Mouse (Mus musculus) MEL (cell line): ENCODE results near the gene Ruvbl1. TPM values are rescaled to one million over a fixed set of nuclear protein-coding genes. Genes with fewer than 3 reads are reported as not detected.

Experiments
- DNase-seq: peaks from one replicate; pipeline ENCODE4 v3.0.0; 2011; ENCODE audit warnings: low read depth, low spot score
- H3K27ac ChIP-seq: 2 replicates; pipeline ENCODE4 v1.5.1; 2012; ENCODE audit warnings: low read depth, mild to moderate bottlenecking, control low read depth, low read length, moderate library complexity; ENCODE audit not compliant: control insufficient read depth
- H3K27me3 ChIP-seq, 2 experiments: fragments of 150-350 bp in 1 of 2; sonication (generic) in 1 of 2; 2 replicates each; pipeline ENCODE4 v1.6.1; 2012; ENCODE audit warnings: low read length in 2 of 2, mild to moderate bottlenecking in 2 of 2, improper control_type of control experiment in 1 of 2, moderate library complexity in 1 of 2; ENCODE audit not compliant: insufficient read depth in 2 of 2, control insufficient read depth in 1 of 2
- H3K36me3 ChIP-seq, 2 experiments: 2 replicates each; pipeline ENCODE4 v1.6.1; 2012 to 2014; ENCODE audit warnings: low read length in 2 of 2, improper control_type of control experiment in 1 of 2, inconsistent platforms in 1 of 2, mild to moderate bottlenecking in 1 of 2; ENCODE audit not compliant: insufficient read depth in 2 of 2, control insufficient read depth in 1 of 2
- H3K4me1 ChIP-seq, 2 experiments: fragments of 150-350 bp in 1 of 2; sonication (generic) in 1 of 2; 2 replicates each; pipeline ENCODE4 v1.6.1; 2012; ENCODE audit warnings: low read length in 2 of 2, improper control_type of control experiment in 1 of 2, mild to moderate bottlenecking in 1 of 2; ENCODE audit not compliant: insufficient read depth in 2 of 2, control insufficient read depth in 1 of 2
- H3K4me3 ChIP-seq, 2 experiments: fragments of 150-350 bp in 1 of 2; sonication (generic) in 1 of 2; 2 replicates each; pipeline ENCODE4 v1.5.1; 2012; ENCODE audit warnings: low read depth in 2 of 2, low read length in 2 of 2, mild to moderate bottlenecking in 2 of 2, moderate library complexity in 2 of 2, control low read depth in 1 of 2, improper control_type of control experiment in 1 of 2; ENCODE audit not compliant: control insufficient read depth in 1 of 2, insufficient read depth in 1 of 2
- H3K79me2 ChIP-seq: 2 replicates; pipeline ENCODE4 v1.6.1; 2012; ENCODE audit warnings: mild to moderate bottlenecking, low read length, moderate library complexity; ENCODE audit not compliant: control insufficient read depth, poor library complexity, insufficient read depth
- H3K9ac ChIP-seq: 2 replicates; pipeline ENCODE4 v1.6.1; 2012; ENCODE audit warnings: low read depth, mild to moderate bottlenecking, control low read depth, low read length, moderate library complexity; ENCODE audit not compliant: control insufficient read depth, poor library complexity, severe bottlenecking
- H3K9me3 ChIP-seq: fragments of 150-350 bp; sonication (generic); replicated peaks from 2 replicates; pipeline ENCODE4 v1.6.1; 2012; ENCODE audit warnings: mild to moderate bottlenecking, low read length, improper control_type of control experiment, moderate library complexity; ENCODE audit not compliant: insufficient read depth
- BHLHE40 ChIP-seq: IDR thresholded peaks from 2 replicates; pipeline ENCODE4 v1.6.1; 2012; ENCODE audit warnings: low read depth, mild to moderate bottlenecking, inconsistent platforms, low read length, improper control_type of control experiment, borderline replicate concordance
- CHD1 ChIP-seq: IDR thresholded peaks from 2 replicates; pipeline ENCODE4 v1.6.1; 2012; ENCODE audit warnings: low read depth, mild to moderate bottlenecking, inconsistent platforms, low read length, improper control_type of control experiment
- CHD2 ChIP-seq: IDR thresholded peaks from 2 replicates; pipeline ENCODE4 v1.6.1; 2011; ENCODE audit warnings: low read length, improper control_type of control experiment
- CTCF ChIP-seq, 3 experiments: IDR thresholded peaks in 2 of 3; conservative IDR thresholded peaks in 1 of 3; 2 replicates each; pipeline ENCODE4 v1.5.1; 2011 to 2012; ENCODE audit warnings: low read length in 3 of 3, low read depth in 2 of 3, mild to moderate bottlenecking in 2 of 3, improper control_type of control experiment in 1 of 3, inconsistent platforms in 1 of 3, mixed read lengths in 1 of 3, moderate library complexity in 1 of 3; ENCODE audit not compliant: control insufficient read depth in 1 of 3, insufficient read depth in 1 of 3, poor library complexity in 1 of 3, severe bottlenecking in 1 of 3
- EP300 ChIP-seq, 2 experiments: IDR thresholded peaks; 2 replicates each; pipeline ENCODE4 v1.6.1; 2011; ENCODE audit warnings: improper control_type of control experiment in 2 of 2, low read length in 2 of 2, low read depth in 1 of 2, mild to moderate bottlenecking in 1 of 2
- ETS1 ChIP-seq: IDR thresholded peaks from 2 replicates; pipeline ENCODE4 v1.6.1; 2012; ENCODE audit warnings: low read depth, mild to moderate bottlenecking, inconsistent platforms, low read length, improper control_type of control experiment, moderate library complexity
- GABPA ChIP-seq: IDR thresholded peaks from 2 replicates; pipeline ENCODE4 v1.6.1; 2012; ENCODE audit warnings: low read depth, mild to moderate bottlenecking, inconsistent platforms, low read length, improper control_type of control experiment, moderate library complexity
- GATA1 ChIP-seq: IDR thresholded peaks from 2 replicates; pipeline ENCODE4 v1.6.1; 2011; ENCODE audit warnings: low read depth, low read length, improper control_type of control experiment
- HCFC1 ChIP-seq: IDR thresholded peaks from 2 replicates; pipeline ENCODE4 v1.6.1; 2012; ENCODE audit warnings: low read depth, mild to moderate bottlenecking, inconsistent platforms, low read length, improper control_type of control experiment, moderate library complexity
- MAZ ChIP-seq: IDR thresholded peaks from 2 replicates; pipeline ENCODE4 v1.6.1; 2012; ENCODE audit warnings: low read depth, mild to moderate bottlenecking, inconsistent platforms, low read length, improper control_type of control experiment
- MEF2A ChIP-seq: IDR thresholded peaks from 2 replicates; pipeline ENCODE4 v1.6.1; 2014; ENCODE audit warnings: low read depth, mild to moderate bottlenecking, inconsistent platforms, low read length, improper control_type of control experiment; ENCODE audit not compliant: poor library complexity, insufficient replicate concordance, severe bottlenecking; ENCODE audit errors: extremely low read depth
- NELFE ChIP-seq: IDR thresholded peaks from 2 replicates; pipeline ENCODE4 v1.6.1; 2011; ENCODE audit warnings: low read depth, low read length, improper control_type of control experiment
- NRF1 ChIP-seq: IDR thresholded peaks from 2 replicates; pipeline ENCODE4 v1.6.1; 2014; ENCODE audit warnings: low read depth, mild to moderate bottlenecking, inconsistent platforms, low read length, improper control_type of control experiment, moderate library complexity; ENCODE audit not compliant: poor library complexity, insufficient read depth, severe bottlenecking
- POLR2A ChIP-seq, 2 experiments: IDR thresholded peaks; 2 replicates each; pipeline ENCODE4 v1.6.1; 2011 to 2012; ENCODE audit warnings: low read length in 2 of 2, mild to moderate bottlenecking in 2 of 2, control low read depth in 1 of 2, improper control_type of control experiment in 1 of 2, low read depth in 1 of 2, moderate library complexity in 1 of 2; ENCODE audit not compliant: control insufficient read depth in 1 of 2, insufficient read depth in 1 of 2, poor library complexity in 1 of 2
- POLR2AphosphoS2 ChIP-seq: IDR thresholded peaks from 2 replicates; pipeline ENCODE4 v1.6.1; 2011; ENCODE audit warnings: low read length, improper control_type of control experiment
- POLR2AphosphoS5 ChIP-seq: IDR thresholded peaks from 2 replicates; pipeline ENCODE4 v1.6.1; 2012; ENCODE audit warnings: low read depth, borderline replicate concordance, mild to moderate bottlenecking, inconsistent platforms, low read length, moderate library complexity, mixed read lengths
- RAD21 ChIP-seq: IDR thresholded peaks from 2 replicates; pipeline ENCODE4 v1.6.1; 2011; ENCODE audit warnings: mild to moderate bottlenecking, low read depth, low read length, improper control_type of control experiment
- RCOR1 ChIP-seq: IDR thresholded peaks from 2 replicates; pipeline ENCODE4 v1.6.1; 2012; ENCODE audit warnings: low read depth, mild to moderate bottlenecking, inconsistent platforms, low read length, improper control_type of control experiment
- SIN3A ChIP-seq: IDR thresholded peaks from 2 replicates; pipeline ENCODE4 v1.6.1; 2012; ENCODE audit warnings: low read length, improper control_type of control experiment, inconsistent platforms
- SMC3 ChIP-seq: IDR thresholded peaks from 2 replicates; pipeline ENCODE4 v1.6.1; 2011; ENCODE audit warnings: low read depth, low read length, improper control_type of control experiment
- TAL1 ChIP-seq: IDR thresholded peaks from 2 replicates; pipeline ENCODE4 v1.6.1; 2012; ENCODE audit warnings: mild to moderate bottlenecking, inconsistent platforms, low read length, moderate library complexity, mixed read lengths
- TCF12 ChIP-seq: IDR thresholded peaks from 2 replicates; pipeline ENCODE4 v1.6.1; 2014; ENCODE audit warnings: low read depth, mild to moderate bottlenecking, inconsistent platforms, low read length, improper control_type of control experiment, moderate library complexity
- UBTF ChIP-seq: IDR thresholded peaks from 2 replicates; pipeline ENCODE4 v1.6.1; 2012; ENCODE audit warnings: low read depth, mild to moderate bottlenecking, inconsistent platforms, low read length, improper control_type of control experiment, moderate library complexity, borderline replicate concordance; ENCODE audit not compliant: insufficient read depth
- USF1 ChIP-seq: IDR thresholded peaks from 2 replicates; pipeline ENCODE4 v1.6.1; 2014; ENCODE audit warnings: low read depth, mild to moderate bottlenecking, inconsistent platforms, low read length, improper control_type of control experiment, moderate library complexity
- USF2 ChIP-seq, 2 experiments: IDR thresholded peaks; 2 replicates each; pipeline ENCODE4 v1.6.1; 2011 to 2012; ENCODE audit warnings: improper control_type of control experiment in 2 of 2, low read length in 2 of 2, borderline replicate concordance in 1 of 2, inconsistent platforms in 1 of 2, low read depth in 1 of 2, mild to moderate bottlenecking in 1 of 2; ENCODE audit not compliant: insufficient read depth in 1 of 2
- ZC3H11A ChIP-seq: IDR thresholded peaks from 2 replicates; pipeline ENCODE4 v1.6.1; 2012; ENCODE audit warnings: low read depth, mild to moderate bottlenecking, inconsistent platforms, low read length, improper control_type of control experiment
- ZKSCAN1 ChIP-seq: IDR thresholded peaks from 2 replicates; pipeline ENCODE4 v1.6.1; 2012; ENCODE audit warnings: low read depth, mild to moderate bottlenecking, inconsistent platforms, low read length, improper control_type of control experiment, moderate library complexity
- ZMIZ1 ChIP-seq: IDR thresholded peaks from 2 replicates; pipeline ENCODE4 v1.6.1; 2012; ENCODE audit warnings: low read depth, mild to moderate bottlenecking, inconsistent platforms, low read length, improper control_type of control experiment, moderate library complexity
- ZNF384 ChIP-seq: IDR thresholded peaks from 2 replicates; pipeline ENCODE4 v1.6.1; 2012; ENCODE audit warnings: low read depth, mild to moderate bottlenecking, inconsistent platforms, low read length, improper control_type of control experiment
- polyA plus RNA-seq, 2 experiments: library from polyadenylated mRNA; stranded (reverse) in 1 of 2; unstranded in 1 of 2; fragments of >175 nt in 1 of 2; fragments of >200 nt in 1 of 2; gene quantifications; 2 replicates each; pipeline versions ENCODE4 v1.2.1 to v1.2.4; 2012; ENCODE audit warnings: low replicate concordance in 2 of 2, low read depth in 1 of 2; ENCODE audit not compliant: insufficient read length in 2 of 2, insufficient read depth in 1 of 2, missing spikeins in 1 of 2
- total RNA-seq: library from RNA; depleted of rRNA; stranded (reverse); fragments of 300-350 nt; gene quantifications from 2 replicates; pipeline ENCODE4 v1.2.3, GENCODE M21; 2012

The Ruvbl1 gene
- total and polyA plus RNA-seq, 3 experiments: 146 to 238 (median 232) TPM

DNA sequence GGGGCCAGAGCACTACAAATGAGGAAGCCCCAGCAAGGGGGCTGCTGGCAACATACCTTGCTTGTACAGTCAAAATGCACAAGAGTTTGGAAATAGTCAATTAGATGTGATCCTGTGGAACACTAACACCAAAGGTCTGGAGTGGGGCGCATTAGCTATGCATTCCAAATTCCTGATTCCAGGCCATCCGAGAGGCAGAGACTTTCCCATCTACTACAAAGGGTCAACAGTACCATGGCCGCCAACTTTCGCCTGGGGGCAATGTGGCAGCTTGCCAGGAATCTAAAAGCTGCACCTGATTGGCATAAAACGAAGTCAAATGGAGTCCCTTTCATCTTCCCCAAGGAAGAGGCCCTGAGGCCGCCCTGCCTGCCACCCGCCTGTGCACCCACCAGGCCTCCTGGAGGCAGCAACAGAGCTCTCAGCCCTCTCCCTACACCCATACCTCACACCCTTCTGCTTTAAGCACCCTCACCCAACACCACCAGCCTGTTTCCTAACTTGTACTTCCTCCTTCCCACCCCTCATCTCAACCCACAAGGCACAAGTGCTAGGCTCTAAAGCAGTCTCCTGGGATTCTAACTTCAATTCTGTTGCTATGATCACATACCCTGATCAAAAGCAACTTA lies 49.0 kb upstream of the Ruvbl1 start:
- Histone ChIP-seq H3K9me3 (no peaks in the 10 kb centered on the region), H3K4me3 (no peak overlapping the region), H3K27me3 (no peaks in the 10 kb centered on the region), H3K9ac (no peak overlapping the region), H3K27ac (no peak overlapping the region), H3K4me1 (no peaks in the 10 kb centered on the region), H3K36me3 (no peaks in the 10 kb centered on the region), H3K79me2 (no peaks in the 10 kb centered on the region)
- TF ChIP-seq POLR2AphosphoS5: no peak
- no peak for TF ChIP-seq MAZ
- no peak for TF ChIP-seq TAL1
- TF ChIP-seq BHLHE40: no peak
- TF ChIP-seq CHD2: no peak
- TF ChIP-seq EP300 (IDR thresholded peaks at IDR 0.05; ENCODE audit: low read depth in 1 of 2, low read length in 2 of 2): no peak
- TF ChIP-seq USF1: no peak
- TF ChIP-seq USF2 (IDR thresholded peaks at IDR 0.05; ENCODE audit: borderline replicate concordance in 1 of 2, insufficient read depth in 1 of 2, low read depth in 1 of 2, low read length in 2 of 2): no peak
- no peak for TF ChIP-seq GABPA
- TF ChIP-seq RAD21: no peak
- no peak for TF ChIP-seq GATA1
- no peak for TF ChIP-seq POLR2A (IDR thresholded peaks at IDR 0.05; ENCODE audit: control insufficient read depth in 1 of 2, insufficient read depth in 1 of 2, low read depth in 1 of 2, low read length in 2 of 2, poor library complexity in 1 of 2)
- TF ChIP-seq CHD1: no peak
- TF ChIP-seq SMC3: no peak
- TF ChIP-seq UBTF: no peak
- TF ChIP-seq MEF2A: no peak
- TF ChIP-seq ETS1: no peak
- TF ChIP-seq ZNF384: no peak
- DNase-seq: no peak

DNA sequence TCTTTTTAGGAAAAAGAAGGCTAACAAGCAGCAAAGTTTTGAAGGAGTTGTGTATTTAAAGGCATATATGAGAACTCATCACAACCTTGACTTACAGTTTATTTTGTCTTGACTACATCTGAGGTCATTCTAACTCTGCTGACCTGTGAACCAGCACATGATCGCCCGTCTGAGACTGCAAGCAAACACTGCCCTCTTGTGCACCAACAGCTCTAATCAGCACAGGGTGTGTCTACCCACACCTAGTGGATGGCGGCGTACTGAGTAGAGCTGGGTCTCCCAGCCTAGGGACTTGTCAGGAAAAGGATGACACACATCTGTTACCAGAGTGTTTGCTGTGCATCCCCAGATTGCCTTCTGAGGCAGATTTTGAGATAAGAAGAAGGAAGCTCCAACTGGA lies 34.0 kb upstream of the Ruvbl1 start:
- peak; percentile 28 for DNase-seq
- H3K36me3 ChIP-seq: peaks cover 0 to 5% of the 10 kb centered on the region in 2 experiments; a peak in 2 of 4 replicates
- H3K79me2 ChIP-seq: no peaks in the 10 kb centered on the region
- H3K9ac ChIP-seq: no peak overlapping the region
- H3K27ac ChIP-seq: no peak overlapping the region
- H3K4me3 ChIP-seq: no peak overlapping the region
- no peaks in the 10 kb centered on the region for H3K27me3 ChIP-seq
- peaks cover 0 to 3% of the 10 kb centered on the region in 2 experiments; a peak in 1 of 4 replicates for H3K4me1 ChIP-seq
- H3K9me3 ChIP-seq: no peaks in the 10 kb centered on the region
- TF ChIP-seq CHD1: no peak
- peak; percentile 47 for TF ChIP-seq ZC3H11A
- peak in 2 of 3 experiments; percentile 57 to 64; a peak in 4 of 6 replicates for TF ChIP-seq CTCF (IDR thresholded peaks at IDR 0.05 in 2 of 3, conservative IDR thresholded peaks at IDR 0.05 in 1 of 3; ENCODE audit: control insufficient read depth in 1 of 3, insufficient read depth in 1 of 3, low read depth in 2 of 3, low read length in 3 of 3, poor library complexity in 1 of 3, severe bottlenecking in 1 of 3)
- no peak for TF ChIP-seq TAL1
- TF ChIP-seq MEF2A: no peak
- TF ChIP-seq ZKSCAN1: no peak
- TF ChIP-seq RAD21: peak; percentile 62
- TF ChIP-seq TCF12: no peak
- no peak for TF ChIP-seq ZMIZ1
- TF ChIP-seq GATA1: no peak
- TF ChIP-seq RCOR1: no peak
- TF ChIP-seq NRF1: no peak
- no peak for TF ChIP-seq HCFC1
- no peak for TF ChIP-seq NELFE
- TF ChIP-seq SIN3A: no peak; the same call in 1 of the 2 replicates
- TF ChIP-seq POLR2A (IDR thresholded peaks at IDR 0.05; ENCODE audit: control insufficient read depth in 1 of 2, insufficient read depth in 1 of 2, low read depth in 1 of 2, low read length in 2 of 2, poor library complexity in 1 of 2): no peak
- 0 out of 2 replicates have a peak, but pooled peaks have one; percentile 23 for TF ChIP-seq USF1
- no peak for TF ChIP-seq POLR2AphosphoS2
- TF ChIP-seq ETS1: no peak
- TF ChIP-seq USF2 (IDR thresholded peaks at IDR 0.05; ENCODE audit: borderline replicate concordance in 1 of 2, insufficient read depth in 1 of 2, low read depth in 1 of 2, low read length in 2 of 2): no peak
